Mouse (Mus musculus): ENCODE measurements at regions not wholly inside any gene's neighbourhood (a gene's known extent, or its start where the extent isn't known, plus 50 kb on each side); places are given as distances from the start of the nearest gene placed in this dataset.

GRCm38 (mm10) chr13:83724995-83725394 lies 221.2 kb downstream of the Mef2c start:
- no peak for TF ChIP-seq MAFK (IDR thresholded peaks at IDR 0.05; ENCODE audit: insufficient read depth, low read depth, low read length)
- TF ChIP-seq CHD2 (IDR thresholded peaks at IDR 0.05; ENCODE audit: low read depth, low read length), result no peak
- TF ChIP-seq ZNF384 (IDR thresholded peaks at IDR 0.05; ENCODE audit: low read depth, low read length), result no peak
